Mouse (Mus musculus) neural tube, embryonic 13.5 days (tissue): ENCODE results near the gene Glod4. TPM values are rescaled to one million over a fixed set of nuclear protein-coding genes. Genes with fewer than 3 reads are reported as not detected.

ENCODE experiments used
- ATAC-seq: fragments of 200-750 bp; cut with Nextera tagmentation; 2 replicates; pipeline ENCODE4 v1.8.0; 2017; ENCODE audit warnings: low read depth, mild to moderate bottlenecking, moderate TSS enrichment, moderate library complexity
- H3K27ac ChIP-seq: fragments of 300-500 bp; sonication (generic); replicated peaks from 2 replicates; pipeline ENCODE4 v1.5.1; 2015; ENCODE audit warnings: moderate library complexity, mild to moderate bottlenecking, inconsistent platforms
- H3K27me3 ChIP-seq: fragments of 300-500 bp; sonication (generic); 2 replicates; pipeline ENCODE4 v1.6.1; 2015; ENCODE audit warnings: mild to moderate bottlenecking, inconsistent platforms
- H3K36me3 ChIP-seq: fragments of 300-500 bp; sonication (generic); 2 replicates; pipeline ENCODE4 v1.6.1; 2015; ENCODE audit warnings: mild to moderate bottlenecking, inconsistent platforms
- H3K4me1 ChIP-seq: fragments of 300-500 bp; sonication (generic); replicated peaks from 2 replicates; pipeline ENCODE4 v1.6.1; 2015; ENCODE audit warnings: inconsistent platforms
- H3K4me2 ChIP-seq: fragments of 300-500 bp; sonication (generic); 2 replicates; pipeline ENCODE4 v1.6.1; 2015; ENCODE audit warnings: inconsistent platforms, mild to moderate bottlenecking, moderate library complexity
- H3K4me3 ChIP-seq: fragments of 300-500 bp; sonication (generic); 2 replicates; pipeline ENCODE4 v1.5.1; 2015; ENCODE audit warnings: mild to moderate bottlenecking, inconsistent platforms
- H3K9ac ChIP-seq: fragments of 300-500 bp; sonication (generic); 2 replicates; pipeline ENCODE4 v1.6.1; 2015; ENCODE audit warnings: moderate library complexity, mild to moderate bottlenecking, inconsistent platforms
- H3K9me3 ChIP-seq: fragments of 300-500 bp; sonication (generic); 2 replicates; pipeline ENCODE4 v1.6.1; 2016; ENCODE audit warnings: inconsistent platforms
- WGBS: fragments of 180-500 bp; shearing (Covaris S2); methylation state at CpG from one replicate; pipeline ENCODE4 v1.1.7; 2015; 5-methylcytosine and 5-hydroxymethylcytosine counted together
- polyA plus RNA-seq: library from polyadenylated mRNA; unstranded; fragments of >200 nt; fragmentation: Nextera tagmentation; extraction: Ambion mirVana; gene quantifications from 2 replicates; pipeline ENCODE4 v1.2.1, GENCODE M21; 2015

The Glod4 gene
- polyA plus RNA-seq, 1 experiment from 2014 or later: 112 TPM

- Histone ChIP-seq H3K36me3 (peaks cover 29% of the 10 kb centered on the region), H3K4me1 (peaks cover 44% of the 10 kb centered on the region), H3K27ac (0 out of 2 replicates have a peak overlapping the region, but pooled peaks have one; percentile 14), H3K9me3 (no peaks in the 10 kb centered on the region), H3K9ac (no peak overlapping the region), H3K27me3 (no peaks in the 10 kb centered on the region), H3K4me2 (no peak overlapping the region), H3K4me3 (no peak overlapping the region)
- WGBS: 55% methylated on average over 4 of the region's 4 CpGs
- no peak for ATAC-seq
These were observed 12.0 kb upstream of the Glod4 start for GRCm38 (mm10) chr11:76255431-76256001.

DNA sequence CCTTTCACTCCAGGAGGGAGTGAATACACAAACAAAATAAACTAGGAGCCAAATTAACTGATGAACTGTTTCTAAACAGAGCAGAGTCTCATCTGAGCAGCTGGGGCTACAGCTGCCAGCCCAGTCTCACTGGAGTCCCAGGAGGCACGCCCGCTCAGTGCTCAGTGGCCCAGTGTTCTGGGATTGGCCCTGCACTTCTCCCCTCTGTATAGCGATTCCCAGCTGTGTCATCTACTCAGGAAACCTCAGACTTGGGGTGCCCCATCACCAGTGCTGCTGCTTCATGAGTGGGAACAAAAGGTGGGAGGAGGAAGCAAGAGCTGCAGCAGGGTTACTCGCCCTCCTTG lies 10.4 kb upstream of the Glod4 start:
- Histone ChIP-seq H3K4me3 (no peak overlapping the region), H3K27me3 (no peaks in the 10 kb centered on the region), H3K27ac (peak overlapping the region; percentile 72), H3K36me3 (peaks cover 43% of the 10 kb centered on the region), H3K9me3 (no peaks in the 10 kb centered on the region), H3K4me2 (no peak overlapping the region), H3K4me1 (peaks cover 33% of the 10 kb centered on the region), H3K9ac (0 out of 2 replicates have a peak overlapping the region, but pooled peaks have one; percentile 35)
- ATAC-seq: peak; percentile 70
- WGBS: 51% methylated on average over 4 of the region's 4 CpGs

GRCm38 (mm10) chr11:76253145-76253917 lies 9.8 kb upstream of the Glod4 start:
- WGBS: 38% methylated on average over 5 of the region's 5 CpGs
- Histone ChIP-seq H3K27ac (peak overlapping the region; percentile 72), H3K4me2 (no peak overlapping the region), H3K4me3 (no peak overlapping the region), H3K4me1 (peaks cover 33% of the 10 kb centered on the region), H3K9ac (0 out of 2 replicates have a peak overlapping the region, but pooled peaks have one; percentile 35), H3K9me3 (no peaks in the 10 kb centered on the region), H3K27me3 (no peaks in the 10 kb centered on the region), H3K36me3 (peaks cover 46% of the 10 kb centered on the region)
- peak; percentile 87 for ATAC-seq

GRCm38 (mm10) chr11:76252036-76252435 lies 8.5 kb upstream of the Glod4 start:
- Histone ChIP-seq H3K27ac (no peak overlapping the region), H3K4me2 (no peak overlapping the region), H3K36me3 (peaks cover 36% of the 10 kb centered on the region), H3K4me3 (no peak overlapping the region), H3K9me3 (no peaks in the 10 kb centered on the region), H3K4me1 (peaks cover 32% of the 10 kb centered on the region), H3K27me3 (no peaks in the 10 kb centered on the region), H3K9ac (no peak overlapping the region)
- ATAC-seq: no peak
- 67% methylated on average over 3 of the region's 3 CpGs for WGBS

DNA sequence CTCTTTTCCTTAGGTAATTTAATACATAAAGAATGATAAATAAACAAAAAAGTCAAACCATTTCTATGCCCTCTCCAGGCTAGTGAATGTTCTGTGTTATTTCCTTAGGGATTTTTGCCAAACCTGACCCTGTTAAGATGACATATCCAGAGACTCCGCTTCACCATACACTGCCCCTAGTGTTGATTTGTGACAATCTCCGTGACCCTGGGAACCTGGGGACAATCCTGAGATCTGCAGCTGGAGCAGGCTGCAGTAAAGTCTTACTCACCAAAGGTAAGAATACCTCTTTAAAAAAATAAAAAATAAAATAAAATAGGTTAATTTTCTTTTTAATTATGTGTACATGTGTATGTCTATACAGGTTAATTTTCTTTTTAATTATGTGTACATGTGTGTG lies 3.7 kb upstream of the Glod4 start:
- Histone ChIP-seq H3K4me2 (no peak overlapping the region), H3K36me3 (peaks cover 31% of the 10 kb centered on the region), H3K9ac (no peak overlapping the region), H3K27me3 (no peaks in the 10 kb centered on the region), H3K27ac (no peak overlapping the region), H3K4me3 (no peak overlapping the region), H3K4me1 (peaks cover 25% of the 10 kb centered on the region), H3K9me3 (no peaks in the 10 kb centered on the region)
- 45% methylated on average over 2 of the region's 2 CpGs for WGBS
- ATAC-seq: no peak

DNA sequence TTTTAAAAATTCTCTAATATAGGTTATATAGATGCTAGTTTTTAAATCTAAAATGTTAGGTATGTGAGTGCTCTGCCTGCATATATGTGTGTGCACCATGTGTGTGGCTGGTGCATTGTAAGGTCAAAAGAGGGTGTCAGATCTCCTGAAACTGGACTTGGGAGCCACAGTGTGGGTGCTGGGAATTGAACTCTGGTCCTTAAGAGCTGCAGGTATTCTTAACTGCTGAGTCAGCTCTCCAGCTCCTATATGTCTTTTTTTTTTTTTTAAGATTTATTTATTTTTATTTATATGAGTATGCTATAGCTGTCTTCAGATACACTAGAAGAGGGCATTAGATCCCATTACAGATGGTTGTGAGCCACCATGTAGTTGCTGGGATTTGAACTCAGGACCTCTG lies 2.9 kb upstream of the Glod4 start:
- Histone ChIP-seq H3K36me3 (peaks cover 29% of the 10 kb centered on the region), H3K27ac (no peak overlapping the region), H3K4me2 (no peak overlapping the region), H3K27me3 (no peaks in the 10 kb centered on the region), H3K4me1 (peaks cover 33% of the 10 kb centered on the region), H3K4me3 (no peak overlapping the region), H3K9ac (no peak overlapping the region), H3K9me3 (no peaks in the 10 kb centered on the region)
- ATAC-seq: no peak

- Histone ChIP-seq H3K27me3 (no peaks in the 10 kb centered on the region), H3K9me3 (no peaks in the 10 kb centered on the region), H3K4me2 (peak overlapping the region; percentile 76), H3K4me1 (peaks cover 33% of the 10 kb centered on the region), H3K27ac (peak overlapping the region; percentile 86; the same call in 1 of the 2 replicates), H3K4me3 (peak overlapping the region; percentile 72), H3K9ac (peak overlapping the region; percentile 88), H3K36me3 (peaks cover 24% of the 10 kb centered on the region)
- no peak for ATAC-seq
- WGBS: 3% methylated on average over 34 of the region's 34 CpGs
These were observed 454 bp upstream of the Glod4 start for GRCm38 (mm10) chr11:76243811-76244546.

GRCm38 (mm10) chr11:76239750-76240149 lies 3.8 kb downstream of the Glod4 start:
- Histone ChIP-seq H3K27ac (no peak overlapping the region), H3K4me2 (no peak overlapping the region), H3K27me3 (no peaks in the 10 kb centered on the region), H3K36me3 (peaks cover 47% of the 10 kb centered on the region), H3K9me3 (no peaks in the 10 kb centered on the region), H3K4me1 (peaks cover 25% of the 10 kb centered on the region), H3K4me3 (no peak overlapping the region), H3K9ac (no peak overlapping the region)
- WGBS: 99% methylated on average over 2 of the region's 2 CpGs
- ATAC-seq: no peak

DNA sequence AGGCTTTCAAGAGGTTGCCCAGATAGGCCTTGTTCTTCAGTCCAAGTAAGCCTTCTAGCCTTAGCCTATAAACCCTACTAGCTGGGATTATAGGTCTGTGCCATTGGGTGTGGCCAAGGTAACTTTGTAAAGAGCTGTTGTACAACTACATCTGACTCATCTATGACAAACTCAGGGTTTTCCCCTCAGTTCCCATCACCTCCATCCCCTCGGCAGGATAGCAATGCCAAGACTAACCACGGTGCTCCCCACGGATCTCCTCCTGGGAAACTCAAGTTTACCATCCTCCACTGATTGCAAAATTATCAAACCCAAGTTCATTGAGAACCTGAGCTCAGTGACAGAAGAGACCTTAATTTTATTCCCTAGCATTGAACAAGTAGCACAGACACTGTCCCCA lies 7.4 kb downstream of the Glod4 start:
- H3K4me2 ChIP-seq: no peak overlapping the region
- H3K9ac ChIP-seq: no peak overlapping the region
- WGBS: 95% methylated on average over 3 of the region's 3 CpGs

GRCm38 (mm10) chr11:76225051-76225450 lies 18.5 kb downstream of the Glod4 start:
- no peak for ATAC-seq
- Histone ChIP-seq H3K27me3 (no peaks in the 10 kb centered on the region), H3K27ac (no peak overlapping the region), H3K4me1 (no peaks in the 10 kb centered on the region), H3K9ac (no peak overlapping the region), H3K4me2 (no peak overlapping the region), H3K9me3 (no peaks in the 10 kb centered on the region), H3K4me3 (no peak overlapping the region), H3K36me3 (peaks cover 60% of the 10 kb centered on the region)

More for the DNA sequence above, 7.4 kb downstream of the Glod4 start:
- Histone ChIP-seq H3K27ac (no peak overlapping the region), H3K36me3 (peaks cover 77% of the 10 kb centered on the region), H3K9me3 (no peaks in the 10 kb centered on the region), H3K4me3 (no peak overlapping the region), H3K27me3 (no peaks in the 10 kb centered on the region), H3K4me1 (no peaks in the 10 kb centered on the region)
- no peak for ATAC-seq

DNA sequence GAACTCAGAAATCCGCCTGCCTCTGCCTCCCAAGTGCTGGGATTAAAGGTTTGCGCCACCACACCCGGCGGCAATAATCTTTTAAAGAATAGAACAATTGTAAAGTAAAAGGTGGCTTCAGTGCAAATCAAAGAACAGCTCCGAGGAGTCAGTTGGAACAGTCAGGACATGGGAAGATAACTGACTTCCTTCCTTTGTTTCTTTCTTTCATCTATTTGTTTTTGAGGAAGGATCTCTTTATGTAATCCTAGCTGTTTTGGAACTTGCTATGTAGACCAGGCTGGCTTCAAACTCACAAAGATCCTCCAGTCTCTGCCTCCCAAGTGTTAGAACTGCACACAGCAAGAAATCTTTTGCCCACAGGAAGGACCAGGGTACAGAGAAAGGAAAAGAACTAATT lies 18.9 kb downstream of the Glod4 start:
- peaks cover 65% of the 10 kb centered on the region for H3K36me3 ChIP-seq
- 93% methylated on average over 5 of the region's 5 CpGs for WGBS
- no peak for ATAC-seq

DNA sequence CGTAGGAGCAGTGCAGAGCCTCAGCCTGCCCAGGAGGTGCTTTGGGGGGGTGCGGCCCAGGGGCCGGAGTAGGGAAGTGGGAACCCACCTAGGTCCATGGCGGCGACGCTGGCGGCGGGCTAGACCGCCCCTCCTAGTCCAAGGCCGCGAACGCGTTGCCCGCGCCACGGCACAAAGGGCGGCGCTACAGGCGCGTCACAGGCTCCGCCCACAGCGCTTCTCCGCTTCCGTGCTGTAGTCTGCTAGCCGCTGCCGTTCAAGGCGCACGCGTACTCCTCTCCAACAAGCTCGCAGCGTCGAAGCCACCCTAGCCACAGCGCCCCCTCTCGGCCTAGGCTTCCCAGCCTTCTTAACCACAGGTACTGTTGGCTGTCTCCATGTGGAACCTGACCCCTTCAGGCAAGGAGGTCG lies 26.1 kb downstream of the Glod4 start, which contains the start of the genes Dbil5 and Gemin4:
Gene Dbil5 (plus strand): TSS at position 219 of the 411 bp plus-strand sequence.
Gene Gemin4 (minus strand): TSS at position 275 of the 411 bp plus-strand sequence.
- WGBS: under 1% methylated on average over 35 of the region's 35 CpGs
- H3K27ac ChIP-seq: peak within 1 kb of the TSS; percentile 92
- no peaks in the 10 kb centered on the region for H3K27me3 ChIP-seq
- H3K9ac ChIP-seq: peak within 1 kb of the TSS; percentile 95
- ATAC-seq: peak; percentile 99
- H3K4me2 ChIP-seq: peak within 1 kb of the TSS; percentile 75
- H3K36me3 ChIP-seq: peaks cover 48% of the 10 kb centered on the region
- peak within 1 kb of the TSS; percentile 85 for H3K4me3 ChIP-seq
- no peaks in the 10 kb centered on the region for H3K9me3 ChIP-seq
- H3K4me1 ChIP-seq: peaks cover 21% of the 10 kb centered on the region

More for the DNA sequence above, 18.9 kb downstream of the Glod4 start:
- no peak overlapping the region for H3K4me2 ChIP-seq
- no peaks in the 10 kb centered on the region for H3K27me3 ChIP-seq
- no peaks in the 10 kb centered on the region for H3K4me1 ChIP-seq
- no peak overlapping the region for H3K4me3 ChIP-seq
- no peaks in the 10 kb centered on the region for H3K9me3 ChIP-seq
- no peak overlapping the region for H3K27ac ChIP-seq
- H3K9ac ChIP-seq: no peak overlapping the region
